Mouse (Mus musculus) left cerebral cortex, postnatal 10 days (tissue): Measurements from ENCODE around the gene Prss40. TPM values are rescaled to one million over a fixed set of nuclear protein-coding genes. Genes with fewer than 3 reads are reported as not detected.

ENCODE experiments used
- total RNA-seq, 2 experiments: library from RNA; stranded (reverse); gene quantifications; 2 replicates each; pipeline ENCODE4 v1.2.3; 2021

Prss40 gene
- total RNA-seq, 2 experiments from 2014 or later: not detected

Other genes with a start within 250 kb of the Prss40 start
- gene Ccdc115, start 121.3 kb downstream of the Prss40 start, total RNA-seq: 10 to 100 TPM; 19.4 to 19.8 TPM
- gene Imp4, start 121.1 kb downstream of the Prss40 start, total RNA-seq: 10 to 100 TPM; 31.2 to 31.4 TPM
- 1 to 10 TPM; 3.6 to 4.6 TPM for gene Ptpn18, start 101.2 kb downstream of the Prss40 start, total RNA-seq
- gene Prss39, start 62.5 kb downstream of the Prss40 start, total RNA-seq: not detected
- not detected for gene Cfc1, start 25.3 kb downstream of the Prss40 start, total RNA-seq
- gene Amer3, start 18.7 kb upstream of the Prss40 start, total RNA-seq: 10 to 100 TPM; 33.8 to 34.6 TPM